Mouse (Mus musculus) inflammation-experienced regulatory T-cells, adult 6 months (primary cell): Measurements from ENCODE around the gene Krtap2-4. TPM values are rescaled to one million over a fixed set of nuclear protein-coding genes. Genes with fewer than 3 reads are reported as not detected.
"Not testable (repeated sequence)": the region's sequence is repeated elsewhere in the genome, so short reads cannot be mapped to it uniquely, and the experiment has no call there.

Source experiments
- ATAC-seq: one replicate; pipeline ENCODE4 v1.8.0; 2017
- polyA plus RNA-seq, 3 experiments: library from polyadenylated mRNA; unstranded; fragments of 100-300 nt; shearing (Covaris generic); gene quantifications; one replicate each; pipeline ENCODE4 v1.2.1; 2017

Gene Krtap2-4
- not detected for polyA plus RNA-seq

- ATAC-seq: no peak
Observed at GRCm38 (mm10) chr11:99614796-99615363, at the start of gene Krtap2-4. Gene Krtap2-4, minus strand, starts transcription at chr11:99614846.

- ATAC-seq: no peak
Observed at GRCm38 (mm10) chr11:99662802-99663201, 48.2 kb upstream of the Krtap2-4 start.

DNA sequence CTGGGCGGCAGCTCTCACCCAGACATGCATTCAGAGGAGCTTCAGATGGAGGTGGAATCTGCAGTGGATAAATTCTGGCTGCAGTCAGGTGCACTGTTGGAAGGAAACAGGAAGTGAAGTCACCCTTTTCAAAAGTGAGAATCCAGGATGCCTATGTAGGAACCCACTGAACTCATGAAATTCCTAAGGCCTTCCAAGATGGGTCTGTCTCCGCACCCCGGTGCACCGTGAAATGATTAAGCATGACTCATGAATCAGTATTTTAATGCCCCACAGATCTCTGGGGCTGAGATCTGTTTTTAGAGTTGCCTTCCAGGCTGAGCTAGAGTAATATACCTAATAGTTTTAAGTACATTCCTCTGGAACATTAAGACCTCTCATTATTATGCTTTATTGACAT is 44.6 kb upstream of the Krtap2-4 start:
- no peak for ATAC-seq

DNA sequence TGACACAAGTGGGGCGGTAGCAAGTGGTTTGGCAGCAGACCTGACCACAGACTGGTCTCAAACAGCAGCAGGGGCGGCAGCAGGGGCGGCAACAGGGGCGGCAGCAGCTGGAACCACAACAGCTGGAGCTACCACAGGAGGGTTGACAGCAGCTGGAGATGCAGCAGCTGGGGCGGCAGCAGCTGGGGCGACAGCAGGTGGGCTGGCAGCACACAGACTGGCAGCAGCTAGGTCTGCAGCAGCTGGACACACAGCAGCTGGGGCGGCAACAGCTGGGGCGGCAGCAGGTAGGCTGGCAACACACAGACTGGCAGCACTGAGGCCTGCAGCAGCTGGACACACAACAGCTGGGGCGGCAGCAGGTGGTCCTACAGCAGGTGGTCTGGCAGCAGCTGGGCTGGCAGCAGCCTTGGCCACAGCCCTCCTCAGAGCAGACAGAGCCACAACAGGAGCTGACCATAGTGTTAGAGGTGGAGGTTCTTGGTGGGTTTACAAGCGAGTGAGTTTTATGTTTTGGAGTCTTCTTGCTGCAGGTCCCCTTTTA is 43.9 kb upstream of the Krtap2-4 start, which contains the start of gene Gm11563:
Gm11563 (minus strand) TSS at position 494 of the 544 bp plus-strand sequence.
- ATAC-seq: not testable (repeated sequence)

- no peak for ATAC-seq
Observed at GRCm38 (mm10) chr11:99657051-99657450, 42.4 kb upstream of the Krtap2-4 start.

- ATAC-seq: no peak
Observed at GRCm38 (mm10) chr11:99650136-99650535, 35.5 kb upstream of the Krtap2-4 start, which contains the start of gene Gm11555. Gene Gm11555, minus strand, starts transcription at chr11:99650236.

GRCm38 (mm10) chr11:99646444-99646843 is 31.8 kb upstream of the Krtap2-4 start:
- no peak for ATAC-seq

DNA sequence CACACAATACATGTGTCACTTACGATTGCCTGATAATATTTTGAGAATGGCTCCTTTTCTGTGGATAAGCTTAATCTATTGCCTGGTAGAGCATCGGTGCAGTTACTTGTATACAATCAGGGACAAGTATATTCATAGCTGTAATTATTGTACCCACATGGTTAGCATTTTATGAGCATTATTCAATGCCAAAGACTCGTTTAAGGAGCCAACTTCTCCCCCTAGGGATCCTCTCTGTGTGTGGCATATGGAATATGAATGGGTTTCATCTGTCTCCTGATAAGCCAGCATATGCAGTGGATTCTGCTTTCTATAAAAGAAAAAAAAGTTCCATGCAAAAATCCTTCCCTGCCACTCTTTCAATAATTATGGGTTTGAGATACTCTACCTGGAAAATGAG is 29.7 kb upstream of the Krtap2-4 start:
- no peak for ATAC-seq

DNA sequence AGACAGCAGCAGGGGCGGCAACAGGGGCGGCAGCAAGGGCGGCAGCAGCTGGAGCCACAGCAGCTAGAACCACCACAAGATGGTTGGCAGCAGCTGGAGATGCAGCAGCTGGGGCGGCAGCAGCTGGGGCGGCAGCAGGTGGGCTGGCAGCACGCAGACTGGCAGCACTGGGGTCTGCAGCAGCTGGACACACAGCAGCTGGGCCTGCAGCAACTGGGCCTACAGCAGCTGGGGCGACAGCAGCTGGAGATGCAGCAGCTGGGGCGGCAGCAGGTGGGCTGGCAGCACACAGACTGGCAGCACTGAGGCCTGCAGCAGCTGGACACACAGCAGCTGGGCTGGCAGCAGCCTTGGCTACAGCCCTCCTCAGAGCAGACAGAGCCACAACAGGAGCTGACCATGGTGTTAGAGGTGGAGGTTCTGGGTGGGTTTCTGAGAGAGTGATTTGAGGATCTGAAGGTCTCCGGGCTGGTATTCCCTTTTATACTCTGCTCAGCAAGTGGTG is 29.0 kb upstream of the Krtap2-4 start, which contains the start of gene Krtap4-7:
Krtap4-7 (minus strand) TSS at position 455 of the 505 bp plus-strand sequence.
- not testable (repeated sequence) for ATAC-seq

GRCm38 (mm10) chr11:99640926-99641325 is 26.3 kb upstream of the Krtap2-4 start:
- no peak for ATAC-seq

GRCm38 (mm10) chr11:99637086-99637485 is 22.4 kb upstream of the Krtap2-4 start:
- no peak for ATAC-seq

DNA sequence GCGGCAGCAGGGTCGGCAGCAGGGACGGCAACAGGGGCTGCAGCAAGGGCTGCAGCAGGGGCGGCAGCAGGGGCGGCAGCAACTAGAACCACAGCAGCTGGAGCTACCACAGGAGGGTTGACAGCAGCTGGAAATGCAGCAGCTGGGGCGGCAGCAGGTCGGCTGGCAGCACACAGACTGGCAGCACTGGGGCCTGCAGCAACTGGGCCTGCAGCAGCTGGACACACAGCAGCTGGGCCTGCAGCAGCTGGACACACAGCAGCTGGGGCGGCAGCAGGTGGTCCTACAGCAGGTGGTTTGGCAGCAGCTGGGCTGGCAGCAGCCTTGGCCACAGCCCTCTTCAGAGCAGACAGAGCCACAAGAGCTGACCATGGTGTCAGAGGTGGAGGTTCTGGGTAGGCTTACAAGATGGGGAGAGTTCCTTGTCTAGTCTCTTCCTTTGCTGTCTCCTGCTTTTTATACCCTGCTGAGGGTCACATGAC is 20.0 kb upstream of the Krtap2-4 start, which contains the start of gene Krtap4-2:
Krtap4-2 (minus strand) TSS at position 432 of the 482 bp plus-strand sequence.
- ATAC-seq: no peak

DNA sequence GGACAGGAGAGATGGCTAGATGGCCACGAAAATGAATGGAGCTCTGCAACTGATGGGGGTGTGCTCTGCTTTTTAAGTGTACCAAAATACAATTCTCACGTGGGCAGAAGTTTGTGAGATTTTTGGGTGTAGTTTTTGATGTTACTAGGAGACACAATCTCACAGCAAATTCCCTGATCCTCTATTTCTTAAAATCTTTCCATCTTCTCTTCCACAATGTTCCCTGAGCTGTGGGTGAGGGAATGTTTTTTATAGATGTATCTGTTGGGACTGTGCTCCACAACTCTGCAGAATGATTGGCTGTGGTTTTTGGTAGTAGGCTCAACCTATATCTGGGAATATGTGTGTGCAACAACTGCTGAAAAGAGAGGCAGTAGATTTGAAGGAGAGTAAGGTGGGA is 18.6 kb upstream of the Krtap2-4 start:
- ATAC-seq: no peak

DNA sequence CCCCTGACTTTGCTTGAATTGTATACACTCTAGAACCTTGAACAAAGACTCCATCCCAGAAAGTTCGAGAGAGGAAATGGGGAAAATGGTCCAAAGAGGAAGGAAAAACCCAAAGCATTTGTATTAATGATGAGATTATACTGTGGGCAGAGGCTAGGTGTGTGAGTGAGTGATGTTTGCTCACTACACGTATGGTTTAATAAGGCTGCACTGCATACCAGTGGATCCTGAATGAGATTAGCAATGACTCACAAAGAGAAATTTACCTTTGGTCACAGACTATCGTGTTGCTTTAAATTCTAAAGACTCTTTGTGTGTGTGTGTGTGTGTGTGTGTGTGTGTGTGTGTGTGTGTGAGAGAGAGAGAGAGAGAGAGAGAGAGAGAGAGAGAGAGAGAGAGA is 16.2 kb upstream of the Krtap2-4 start:
- ATAC-seq: no peak

GRCm38 (mm10) chr11:99628138-99628537 is 13.5 kb upstream of the Krtap2-4 start, which contains the start of gene Krtap4-1:
Gene Krtap4-1, minus strand, starts transcription at chr11:99628238.
- no peak for ATAC-seq

DNA sequence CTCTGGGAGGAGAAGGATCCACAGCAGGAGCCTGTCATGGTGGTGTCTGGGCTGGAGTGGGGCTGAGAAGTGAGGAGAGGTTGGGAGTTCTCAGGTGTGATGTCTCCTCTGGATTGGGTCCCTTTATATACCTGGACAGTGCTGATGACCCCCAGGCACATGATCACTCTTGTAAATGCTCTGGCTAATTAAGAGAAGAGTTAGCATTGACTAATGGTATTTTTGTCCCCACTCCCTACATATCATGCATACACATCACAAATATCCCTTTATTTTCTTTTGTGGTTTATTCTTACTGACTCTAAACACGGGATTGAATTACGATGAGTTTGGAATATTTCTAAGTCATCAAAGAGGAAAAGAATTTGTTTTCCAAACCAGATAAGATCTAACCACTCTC is 5.7 kb upstream of the Krtap2-4 start, which contains the start of gene Gm11562:
Gm11562 (minus strand) TSS at position 101 of the 400 bp plus-strand sequence.
- no peak for ATAC-seq

DNA sequence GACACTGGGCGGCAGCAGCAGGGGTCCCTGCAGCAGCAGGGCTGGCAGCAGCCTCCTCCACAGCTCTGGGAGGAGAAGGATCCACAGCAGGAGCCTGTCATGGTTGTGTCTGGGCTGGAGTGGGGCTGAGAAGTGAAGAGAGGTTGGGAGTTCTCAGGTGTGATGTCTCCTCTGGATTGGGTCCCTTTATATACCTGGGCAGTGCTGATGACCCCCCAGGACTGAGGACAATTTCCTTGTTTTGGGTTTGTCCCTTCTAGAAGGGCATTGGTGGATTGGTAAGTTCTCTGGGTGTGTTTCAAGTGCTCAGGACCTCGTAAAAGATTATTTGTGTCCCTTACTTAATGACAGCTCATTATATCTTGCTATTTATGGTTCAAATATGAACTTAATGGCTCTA is 4.6 kb downstream of the Krtap2-4 start, which contains the start of gene Gm11937:
Gm11937 (minus strand) TSS at position 101 of the 400 bp plus-strand sequence.
- ATAC-seq: not testable (repeated sequence)

DNA sequence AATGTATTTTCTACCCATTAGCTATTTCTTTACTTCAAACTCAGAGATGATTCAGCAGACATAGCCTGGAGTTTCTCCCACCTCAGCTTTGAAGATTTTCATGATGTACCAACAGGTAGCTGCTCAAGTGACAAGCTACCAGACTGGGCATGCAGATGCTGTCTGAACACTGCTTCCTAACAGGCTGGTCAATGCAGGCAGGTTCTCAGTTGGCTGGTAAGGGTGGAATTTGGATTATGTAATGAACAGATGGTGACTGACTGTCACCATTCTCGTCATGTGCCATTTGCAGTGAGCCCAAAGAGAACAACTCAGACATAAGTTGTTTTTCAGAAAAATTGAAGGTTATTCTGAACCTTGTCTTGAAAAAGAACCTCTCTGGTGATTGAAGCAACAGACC is 5.5 kb downstream of the Krtap2-4 start:
- no peak for ATAC-seq

- not testable (repeated sequence) for ATAC-seq
Observed at GRCm38 (mm10) chr11:99603208-99603607, 11.4 kb downstream of the Krtap2-4 start, which contains the start of gene Gm11938. Gene Gm11938, minus strand, starts transcription at chr11:99603308.

- ATAC-seq: not testable (repeated sequence)
Observed at GRCm38 (mm10) chr11:99597742-99598141, 16.9 kb downstream of the Krtap2-4 start, which contains the start of gene Krtap9-3. Gene Krtap9-3, minus strand, starts transcription at chr11:99598105.

DNA sequence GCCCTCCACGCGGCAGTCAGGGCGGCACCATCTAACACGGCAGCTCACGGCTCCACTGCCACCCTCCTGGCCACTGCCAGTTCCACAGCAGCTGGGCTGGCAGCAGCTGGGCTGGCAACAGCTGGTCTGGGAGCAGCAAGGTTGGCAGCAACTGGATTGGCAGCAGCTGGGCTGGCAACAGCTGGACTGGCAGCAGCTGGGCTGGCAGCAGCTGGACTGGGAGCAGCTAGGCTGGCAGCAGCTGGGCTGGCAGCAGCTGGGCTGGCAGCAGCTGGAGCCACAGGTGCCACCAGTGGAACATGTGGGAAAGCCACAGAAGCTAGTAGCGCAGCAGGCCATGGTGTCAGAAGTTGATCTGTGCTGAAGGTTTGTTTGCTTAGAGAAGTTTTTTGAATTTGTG is 23.7 kb downstream of the Krtap2-4 start, which contains the start of gene Krtap1-3:
Krtap1-3 (minus strand) TSS at position 359 of the 400 bp plus-strand sequence.
- no peak for ATAC-seq

DNA sequence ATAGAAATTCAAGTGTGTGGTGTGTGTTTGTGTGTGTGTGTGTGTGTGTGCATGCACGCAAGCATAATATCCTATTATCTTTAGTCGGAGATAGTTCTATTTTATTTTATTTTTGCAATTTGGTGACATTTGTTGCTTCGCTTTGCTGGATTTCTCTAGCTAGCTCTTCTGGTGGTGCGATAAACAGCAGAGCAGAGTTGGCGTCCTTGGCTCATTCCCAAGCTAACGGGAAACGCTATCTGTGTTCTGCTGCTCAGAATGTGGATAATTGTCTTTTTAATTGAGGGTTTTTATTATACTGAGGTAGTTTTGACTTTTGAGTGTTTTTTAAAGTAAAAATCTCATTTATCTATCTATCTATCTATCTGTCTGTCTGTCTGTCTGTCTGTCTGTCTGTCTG is 29.6 kb downstream of the Krtap2-4 start:
- no peak for ATAC-seq

DNA sequence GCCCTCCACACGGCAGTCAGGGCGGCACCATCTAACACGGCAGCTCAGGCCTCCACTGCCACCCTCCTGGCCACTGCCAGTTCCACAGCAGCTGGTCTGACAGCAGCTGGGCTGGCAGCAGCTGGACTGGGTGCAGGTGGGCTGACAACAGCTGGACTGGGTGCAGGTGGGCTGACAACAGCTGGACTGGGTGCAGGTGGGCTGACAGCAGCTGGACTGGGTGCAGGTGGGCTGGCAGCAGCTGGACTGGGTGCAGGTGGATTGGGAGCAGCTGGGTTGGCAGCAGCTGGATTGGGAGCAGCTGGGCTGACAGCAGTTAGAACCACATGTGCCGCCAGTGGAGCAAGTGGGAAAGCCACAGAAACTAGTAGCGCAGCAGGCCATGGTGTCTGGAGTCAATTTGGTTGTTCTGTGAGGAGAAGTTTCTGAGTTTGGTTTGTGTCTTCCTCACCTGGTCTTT is 31.4 kb downstream of the Krtap2-4 start, which contains the start of gene Krtap1-4:
Krtap1-4 (minus strand) TSS at position 410 of the 460 bp plus-strand sequence.
- ATAC-seq: no peak
